Mouse (Mus musculus) embryo, embryonic 10.5 days (tissue): ENCODE measurements around the gene Klrg2.

Experiments
- DNase-seq: peaks from one replicate; pipeline ENCODE4 v3.0.0-alpha.2; 2015; ENCODE audit warnings: low spot score

Gene Klrg2

DNA sequence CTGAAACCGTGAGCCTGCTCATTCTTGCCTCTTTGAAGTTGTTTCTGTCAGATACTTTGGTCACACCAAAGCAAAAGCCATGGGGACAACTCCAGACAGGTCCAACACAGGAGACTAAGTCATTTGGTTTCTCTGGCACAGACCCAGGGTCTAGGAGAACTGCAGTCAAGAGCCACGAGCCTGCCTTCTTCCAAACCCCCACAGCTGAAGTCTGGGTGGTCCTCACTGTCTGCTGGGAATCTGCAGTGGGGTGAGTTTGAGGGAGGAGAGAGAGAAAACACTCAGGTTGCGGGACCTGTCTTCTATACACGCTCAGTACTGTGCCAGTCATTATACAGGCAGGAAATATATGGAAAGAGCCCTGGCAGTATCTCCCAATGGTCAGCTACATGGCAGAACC is 9.6 kb downstream of the Klrg2 start:
- DNase-seq, result no peak

GRCm38 (mm10) chr6:38627081-38627480 is 10.0 kb downstream of the Klrg2 start:
- no peak for DNase-seq

- no peak for DNase-seq
Observed at GRCm38 (mm10) chr6:38626086-38626485, 11.0 kb downstream of the Klrg2 start.

DNA sequence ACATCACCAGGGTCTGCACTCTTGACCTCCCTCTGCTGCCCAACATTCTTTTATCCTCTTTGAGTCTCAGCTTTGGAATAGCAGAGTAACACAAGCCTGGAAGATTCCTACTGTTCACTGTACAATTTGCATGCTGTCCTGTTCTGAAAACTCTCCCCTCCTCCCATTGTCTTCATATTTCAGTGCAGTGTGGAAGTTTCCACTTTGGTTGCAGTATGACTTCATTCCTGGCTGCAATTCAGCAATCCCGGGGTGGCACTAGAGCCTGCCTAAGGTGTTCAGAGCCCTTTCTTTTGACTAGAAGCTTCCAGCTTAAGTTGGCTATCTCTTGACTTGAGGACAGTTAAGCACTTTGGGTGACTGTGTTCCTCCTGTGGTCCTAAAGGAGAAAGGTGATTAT is 12.6 kb downstream of the Klrg2 start:
- DNase-seq, result no peak

- DNase-seq, result no peak
Observed at GRCm38 (mm10) chr6:38623457-38623856, 13.6 kb downstream of the Klrg2 start.

- no peak for DNase-seq
Observed at GRCm38 (mm10) chr6:38622406-38622805, 14.6 kb downstream of the Klrg2 start.

DNA sequence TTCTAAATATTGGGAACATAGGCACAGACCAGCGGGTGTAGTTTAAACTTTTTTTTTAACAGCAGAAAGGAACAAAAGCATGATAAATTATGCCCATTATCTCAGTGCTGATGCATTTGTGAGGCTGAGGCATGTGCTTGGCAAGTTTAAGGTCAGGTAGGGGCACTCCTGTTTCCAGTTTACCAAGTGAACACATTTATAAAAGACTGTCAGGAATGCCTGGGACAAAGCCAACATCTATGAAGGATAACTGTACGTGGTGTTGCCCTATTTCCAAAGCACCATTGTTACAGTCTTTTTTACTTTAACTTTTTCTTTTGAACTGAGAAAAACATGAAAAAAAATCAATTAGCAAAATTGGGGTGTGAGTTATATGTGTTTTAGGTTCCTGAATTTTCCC is 27.1 kb downstream of the Klrg2 start:
- DNase-seq, result no peak

GRCm38 (mm10) chr6:38597481-38597880 is 39.6 kb downstream of the Klrg2 start:
- DNase-seq, result no peak

DNA sequence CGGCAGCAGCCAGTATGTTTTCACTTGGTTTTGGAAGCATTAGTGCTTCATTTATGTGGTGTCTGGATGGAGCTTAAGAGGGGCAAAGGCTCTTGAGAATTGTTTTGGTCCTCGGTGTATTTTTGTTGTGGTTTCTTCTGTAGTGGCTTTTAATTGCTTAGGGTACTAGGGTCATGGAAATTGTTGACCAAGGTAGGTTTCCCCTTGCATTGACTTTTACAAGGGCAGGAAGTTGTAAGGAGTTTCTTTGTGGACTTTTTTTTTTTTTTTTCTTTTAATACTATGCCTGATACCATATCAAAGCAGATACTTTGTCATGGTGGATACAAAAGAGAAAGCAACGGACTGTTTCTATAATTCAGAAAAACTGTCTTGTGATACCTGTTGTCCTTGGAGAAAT is 55.3 kb downstream of the Klrg2 start:
- DNase-seq, result no peak

- no peak for DNase-seq
Observed at GRCm38 (mm10) chr6:38580112-38580857, 56.8 kb downstream of the Klrg2 start.

DNA sequence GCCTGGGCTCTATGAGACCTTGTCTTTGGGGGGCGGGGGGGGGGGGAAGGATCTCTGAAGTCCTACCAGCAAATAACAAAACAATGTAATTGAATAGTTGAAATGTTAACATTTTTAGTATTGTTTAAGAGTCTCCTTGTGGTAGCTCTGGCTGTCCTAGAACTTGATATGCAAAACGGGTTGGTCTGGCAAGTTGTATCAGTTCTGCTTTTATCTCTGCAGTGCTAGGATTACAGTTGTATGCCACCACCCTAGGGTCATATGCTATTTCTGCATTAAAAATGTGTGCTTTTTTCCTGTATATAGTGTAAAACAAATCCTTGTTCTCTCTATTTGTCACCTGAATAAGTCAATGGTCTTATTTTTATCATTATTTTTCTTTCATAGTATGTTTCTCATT is 60.9 kb downstream of the Klrg2 start:
- DNase-seq, result no peak
